Mouse (Mus musculus) C2C12 (cell line): Measurements from ENCODE around the gene Myb.

ENCODE experiments used
- CTCF ChIP-seq: IDR thresholded peaks from one replicate; pipeline ENCODE4 v1.5.1; 2011; ENCODE audit not compliant: control insufficient read depth, insufficient read depth, insufficient read length
- FOSL1 ChIP-seq: IDR thresholded peaks from one replicate; pipeline ENCODE4 v1.8.0; 2011; ENCODE audit warnings: mild to moderate bottlenecking, low read length; ENCODE audit not compliant: poor library complexity, insufficient read depth, severe bottlenecking
- MAX ChIP-seq: IDR thresholded peaks from one replicate; pipeline ENCODE4 v1.6.1; 2011; ENCODE audit warnings: mild to moderate bottlenecking, control low read depth
- MYOD1 ChIP-seq: IDR thresholded peaks from one replicate; pipeline ENCODE4 v1.6.1; 2011; ENCODE audit warnings: low read depth; ENCODE audit not compliant: control insufficient read depth, insufficient read length
- MYOG ChIP-seq: IDR thresholded peaks from one replicate; pipeline ENCODE4 v1.6.1; 2011; ENCODE audit not compliant: control insufficient read depth, insufficient read length; ENCODE audit errors: extremely low read depth
- USF1 ChIP-seq: IDR thresholded peaks from one replicate; pipeline ENCODE4 v1.6.1; 2011; ENCODE audit warnings: low read depth, mild to moderate bottlenecking, control low read depth, moderate library complexity

GRCm38 (mm10) chr10:21160537-21161358, at the start of gene Myb:
- TF ChIP-seq CTCF (no peak), MAX (peak; percentile 31), USF1 (no peak), MYOD1 (no peak), MYOG (no peak), FOSL1 (no peak)
